Mouse (Mus musculus) megakaryocyte, embryonic 14.5 days (primary cell): ENCODE data around the gene Kdm7a. TPM values are rescaled to one million over a fixed set of nuclear protein-coding genes. Genes with fewer than 3 reads are reported as not detected.

ENCODE experiments used
- H3K27me3 ChIP-seq: replicated peaks from 2 replicates; pipeline ENCODE3; 2012; ENCODE audit warnings: inconsistent platforms
- H3K36me3 ChIP-seq: replicated peaks from 2 replicates; pipeline ENCODE3; 2012; ENCODE audit warnings: low read length, inconsistent platforms, mixed read lengths
- H3K4me1 ChIP-seq: 2 replicates; pipeline ENCODE4 v1.6.1; 2012; ENCODE audit warnings: inconsistent platforms
- H3K4me3 ChIP-seq: replicated peaks from 2 replicates; pipeline ENCODE3; 2012; ENCODE audit warnings: moderate library complexity, mild to moderate bottlenecking, inconsistent platforms
- H3K9me3 ChIP-seq: 2 replicates; pipeline ENCODE4 v1.6.1; 2012; ENCODE audit warnings: inconsistent platforms
- FLI1 ChIP-seq: IDR thresholded peaks from 2 replicates; pipeline ENCODE4 v1.6.1; 2012; ENCODE audit warnings: low read length, inconsistent platforms, mixed read lengths
- GATA1 ChIP-seq: IDR thresholded peaks from 3 replicates; pipeline ENCODE4 v1.6.1; 2012; ENCODE audit warnings: mixed read lengths, low read length, inconsistent platforms, borderline replicate concordance
- polyA plus RNA-seq: library from polyadenylated mRNA; stranded (reverse); fragments of >175 nt; gene quantifications from 2 replicates; pipeline ENCODE4 v1.2.3, GENCODE M21; 2012; ENCODE audit warnings: low replicate concordance; ENCODE audit not compliant: insufficient read depth

Gene Kdm7a
- polyA plus RNA-seq, 1 experiment, result 0.31 TPM

DNA sequence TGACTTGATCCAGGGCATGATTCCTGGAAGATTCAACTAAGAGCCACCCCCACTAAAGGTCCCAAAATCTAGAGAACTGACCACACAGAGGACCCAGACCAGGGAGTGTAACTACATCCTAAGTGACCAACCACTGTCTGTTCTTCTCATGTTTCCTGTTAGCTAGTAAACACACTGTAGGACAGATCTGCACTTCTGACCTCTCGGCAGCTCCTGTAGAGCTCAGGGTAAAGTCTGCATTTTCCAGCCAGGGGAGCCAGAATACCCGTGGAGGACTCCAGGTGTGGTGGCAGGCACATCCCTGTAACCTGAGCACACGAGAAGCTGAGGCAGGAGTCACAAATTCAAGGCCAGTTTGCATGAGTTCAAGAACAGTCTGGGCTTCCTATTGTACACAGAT is 31.3 kb upstream of the Kdm7a start:
- H3K9me3 ChIP-seq, result no peaks in the 10 kb centered on the region
- peaks cover 53% of the 10 kb centered on the region for H3K27me3 ChIP-seq
- H3K4me1 ChIP-seq, result no peaks in the 10 kb centered on the region
- no peak for TF ChIP-seq GATA1
- TF ChIP-seq FLI1, result no peak
- no peaks in the 10 kb centered on the region for H3K36me3 ChIP-seq
- H3K4me3 ChIP-seq, result no peak overlapping the region

GRCm38 (mm10) chr6:39232617-39233016 is 26.0 kb upstream of the Kdm7a start:
- Histone ChIP-seq H3K4me1 (no peaks in the 10 kb centered on the region), H3K4me3 (no peak overlapping the region), H3K27me3 (peaks cover 37% of the 10 kb centered on the region), H3K9me3 (no peaks in the 10 kb centered on the region), H3K36me3 (no peaks in the 10 kb centered on the region)
- TF ChIP-seq FLI1, result no peak
- no peak for TF ChIP-seq GATA1

DNA sequence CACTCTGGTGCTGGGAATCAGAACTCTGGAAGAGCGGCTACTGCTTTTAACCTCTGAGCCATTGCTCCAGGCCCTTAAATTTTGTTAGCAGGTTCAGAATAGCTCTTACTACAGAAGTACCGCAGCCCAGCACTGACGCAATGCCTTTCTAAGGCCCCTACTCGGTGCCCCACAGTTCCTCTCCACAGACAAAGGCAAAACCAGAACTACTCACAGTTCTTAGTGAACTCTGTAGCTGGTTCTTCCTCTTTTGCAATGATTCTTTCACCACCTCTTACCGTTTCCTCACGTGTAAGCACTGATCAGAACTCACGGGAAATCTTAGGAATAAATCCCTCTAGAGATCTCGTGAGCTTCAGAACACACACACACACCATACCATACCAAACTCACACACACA is 24.1 kb upstream of the Kdm7a start:
- TF ChIP-seq FLI1, result no peak
- no peak for TF ChIP-seq GATA1
- no peaks in the 10 kb centered on the region for H3K9me3 ChIP-seq
- peaks cover 28% of the 10 kb centered on the region for H3K27me3 ChIP-seq
- peaks cover 7% of the 10 kb centered on the region; the same call in 1 of the 2 replicates for H3K4me1 ChIP-seq
- no peaks in the 10 kb centered on the region for H3K36me3 ChIP-seq
- no peak overlapping the region for H3K4me3 ChIP-seq

- Histone ChIP-seq H3K9me3 (no peaks in the 10 kb centered on the region), H3K4me3 (peak overlapping the region; percentile 33), H3K36me3 (no peaks in the 10 kb centered on the region), H3K4me1 (peaks cover 7% of the 10 kb centered on the region; the same call in 1 of the 2 replicates), H3K27me3 (peaks cover 15% of the 10 kb centered on the region)
- no peak for TF ChIP-seq GATA1
- no peak for TF ChIP-seq FLI1
Observed at GRCm38 (mm10) chr6:39226610-39226955, 20.0 kb upstream of the Kdm7a start.

DNA sequence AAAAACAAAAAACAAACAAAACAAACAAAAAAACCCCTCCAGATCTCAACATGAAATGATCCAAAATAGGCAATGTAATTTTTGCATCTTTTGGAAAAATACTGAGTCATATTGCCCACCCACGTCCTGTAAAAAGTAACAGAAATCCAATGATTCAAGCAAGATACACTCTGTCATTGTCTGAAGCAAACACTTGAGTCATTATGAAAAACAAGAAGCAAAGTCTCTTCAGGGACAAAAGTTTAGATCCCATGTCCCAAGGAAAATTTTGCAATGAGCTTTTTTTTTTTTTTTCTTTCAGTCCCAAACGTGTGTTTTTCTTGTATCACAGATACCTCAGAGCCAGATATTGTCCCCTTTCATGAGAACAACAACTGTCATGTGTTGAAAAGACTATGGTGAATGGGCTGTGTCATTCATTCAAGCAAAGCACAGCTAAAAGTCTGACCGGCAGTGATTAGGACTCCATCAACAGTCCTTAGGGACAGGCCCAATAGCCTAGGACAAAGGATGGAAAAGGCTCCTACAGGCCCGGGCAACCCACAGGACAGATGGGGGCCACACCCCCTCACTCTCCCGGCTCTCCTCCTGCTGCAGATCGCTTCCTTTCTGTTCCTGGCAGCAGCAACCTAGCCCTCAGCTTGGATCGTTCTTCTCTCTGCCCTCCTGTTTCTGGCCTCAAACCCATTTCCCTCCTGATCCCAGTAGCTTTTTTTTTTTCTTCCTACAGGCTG is 19.5 kb upstream of the Kdm7a start:
- Histone ChIP-seq H3K4me3 (peak overlapping the region; percentile 68), H3K27me3 (peaks cover 14% of the 10 kb centered on the region), H3K36me3 (no peaks in the 10 kb centered on the region), H3K9me3 (no peaks in the 10 kb centered on the region), H3K4me1 (peaks cover 7% of the 10 kb centered on the region; the same call in 1 of the 2 replicates)
- TF ChIP-seq FLI1 (no peak), GATA1 (no peak)

- H3K4me3 ChIP-seq, result no peak overlapping the region
- no peaks in the 10 kb centered on the region for H3K36me3 ChIP-seq
- no peaks in the 10 kb centered on the region for H3K9me3 ChIP-seq
- peaks cover 7% of the 10 kb centered on the region; the same call in 1 of the 2 replicates for H3K4me1 ChIP-seq
- peaks cover 5% of the 10 kb centered on the region for H3K27me3 ChIP-seq
- TF ChIP-seq FLI1, result no peak
Observed at GRCm38 (mm10) chr6:39223328-39223885, 16.8 kb upstream of the Kdm7a start.

DNA sequence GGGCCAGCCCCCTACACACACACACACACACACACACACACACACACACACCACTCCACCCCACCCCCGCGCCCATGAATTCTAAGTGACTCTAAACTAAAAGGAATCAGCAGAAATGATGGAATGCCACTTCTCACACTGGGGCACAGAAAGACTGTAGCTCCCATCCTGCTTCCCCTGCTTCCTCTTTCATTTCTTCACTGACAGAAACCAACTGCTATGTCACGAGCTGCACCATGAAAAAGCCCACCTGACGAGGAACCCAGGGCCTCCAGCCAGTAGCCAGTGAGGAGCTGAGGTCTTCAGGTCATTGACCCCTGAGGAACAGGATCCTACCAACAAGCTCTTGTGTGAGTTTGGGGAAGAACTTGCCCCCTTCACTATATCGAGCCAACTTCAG is 15.9 kb upstream of the Kdm7a start:
- Histone ChIP-seq H3K4me3 (no peak overlapping the region), H3K36me3 (no peaks in the 10 kb centered on the region), H3K4me1 (peaks cover 7% of the 10 kb centered on the region; the same call in 1 of the 2 replicates), H3K9me3 (peaks cover 2% of the 10 kb centered on the region), H3K27me3 (peaks cover 3% of the 10 kb centered on the region)
- TF ChIP-seq GATA1 (no peak), FLI1 (no peak)

DNA sequence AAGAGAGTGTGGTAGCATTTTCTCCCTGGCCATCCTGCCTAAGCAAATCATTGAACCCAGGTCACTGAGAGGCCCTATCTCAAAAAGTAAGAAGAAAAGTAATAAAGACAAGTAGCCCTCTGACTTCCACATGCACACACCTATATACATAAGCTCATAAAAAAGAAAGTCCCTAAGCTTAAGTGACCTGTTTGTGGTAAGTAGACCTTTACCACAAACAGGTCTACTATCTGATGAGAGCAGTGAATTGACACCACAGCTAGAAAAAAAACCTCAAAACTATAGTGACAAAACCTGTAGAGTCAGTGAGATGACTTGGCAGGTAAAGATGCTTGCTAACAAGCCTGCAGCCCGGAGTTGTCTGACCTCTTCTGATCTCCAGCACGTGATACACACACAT is 11.4 kb upstream of the Kdm7a start:
- Histone ChIP-seq H3K36me3 (no peaks in the 10 kb centered on the region), H3K4me1 (no peaks in the 10 kb centered on the region), H3K4me3 (no peak overlapping the region), H3K9me3 (peaks cover 8% of the 10 kb centered on the region), H3K27me3 (peaks cover 9% of the 10 kb centered on the region)
- TF ChIP-seq FLI1 (no peak), GATA1 (no peak)

DNA sequence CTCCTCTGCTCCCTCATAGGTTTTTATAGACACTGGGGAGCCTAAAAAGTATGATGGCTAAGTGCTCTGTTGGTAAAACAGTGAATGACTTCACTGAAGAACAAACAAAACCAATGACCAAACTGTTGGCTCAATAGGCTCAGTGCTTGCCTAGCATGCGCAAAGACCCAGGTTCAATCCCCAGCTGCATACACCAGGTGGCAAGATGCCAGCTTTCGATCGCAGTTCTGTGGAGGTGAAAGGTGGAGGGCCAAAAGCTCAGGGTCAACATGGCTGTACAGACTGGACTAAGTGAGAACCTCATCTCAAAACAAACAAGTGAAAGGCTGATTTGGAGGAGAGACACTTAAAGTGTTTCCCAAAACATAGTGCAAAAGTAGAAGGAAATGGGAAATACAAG is 10.5 kb upstream of the Kdm7a start:
- Histone ChIP-seq H3K9me3 (peaks cover 8% of the 10 kb centered on the region), H3K4me3 (no peak overlapping the region)
- TF ChIP-seq GATA1 (no peak), FLI1 (no peak)

GRCm38 (mm10) chr6:39214949-39215606 is 8.5 kb upstream of the Kdm7a start:
- no peaks in the 10 kb centered on the region for H3K36me3 ChIP-seq
- H3K9me3 ChIP-seq, result peaks cover 8% of the 10 kb centered on the region
- peaks cover 17% of the 10 kb centered on the region for H3K27me3 ChIP-seq
- no peak for TF ChIP-seq FLI1
- no peak for TF ChIP-seq GATA1
- H3K4me1 ChIP-seq, result no peaks in the 10 kb centered on the region
- H3K4me3 ChIP-seq, result no peak overlapping the region

More for the DNA sequence above, 10.5 kb upstream of the Kdm7a start:
- Histone ChIP-seq H3K36me3 (no peaks in the 10 kb centered on the region), H3K4me1 (no peaks in the 10 kb centered on the region), H3K27me3 (peaks cover 13% of the 10 kb centered on the region)
